Mouse (Mus musculus) liver, postnatal 0 days (tissue): Measurements from ENCODE around the gene Ipo9. TPM values are rescaled to one million over a fixed set of nuclear protein-coding genes. Genes with fewer than 3 reads are reported as not detected.

ENCODE experiments used
- ATAC-seq: fragments of 200-750 bp; cut with Nextera tagmentation; 2 replicates; pipeline ENCODE4 v1.8.0; 2017; ENCODE audit warnings: mild to moderate bottlenecking, moderate library complexity
- DNase-seq: peaks from one replicate; pipeline ENCODE4 v3.0.0-alpha.2; 2016
- H3K27ac ChIP-seq: fragments of 300-500 bp; sonication (generic); 2 replicates; pipeline ENCODE4 v1.5.1; 2014; ENCODE audit warnings: antibody characterized with exemption, moderate library complexity, mild to moderate bottlenecking, low read depth
- H3K27me3 ChIP-seq: fragments of 300-500 bp; sonication (generic); 2 replicates; pipeline ENCODE4 v1.6.1; 2014; ENCODE audit warnings: low read length, control low read depth, mixed read lengths; ENCODE audit not compliant: insufficient read depth
- H3K36me3 ChIP-seq: fragments of 300-500 bp; sonication (generic); replicated peaks from 2 replicates; pipeline ENCODE4 v1.6.1; 2014; ENCODE audit warnings: mild to moderate bottlenecking, control low read depth, low read length, moderate library complexity, mixed read lengths; ENCODE audit not compliant: insufficient read depth
- H3K4me1 ChIP-seq: fragments of 300-500 bp; sonication (generic); 2 replicates; pipeline ENCODE4 v1.6.1; 2014; ENCODE audit warnings: antibody characterized with exemption, mild to moderate bottlenecking, control low read depth; ENCODE audit not compliant: insufficient read depth
- H3K4me2 ChIP-seq: fragments of 300-500 bp; sonication (generic); 2 replicates; pipeline ENCODE4 v1.6.1; 2014; ENCODE audit warnings: low read depth, mild to moderate bottlenecking, low read length, moderate library complexity, mixed read lengths
- H3K4me3 ChIP-seq: fragments of 300-500 bp; sonication (generic); 2 replicates; pipeline ENCODE4 v1.5.1; 2014; ENCODE audit warnings: low read depth, low read length
- H3K9ac ChIP-seq: fragments of 300-500 bp; sonication (generic); replicated peaks from 2 replicates; pipeline ENCODE4 v1.6.1; 2014; ENCODE audit warnings: mild to moderate bottlenecking, moderate library complexity
- H3K9me3 ChIP-seq: fragments of 300-500 bp; sonication (generic); 2 replicates; pipeline ENCODE4 v1.6.1; 2016; ENCODE audit warnings: mild to moderate bottlenecking, control low read depth, low read length, mixed read lengths
- CTCF ChIP-seq: sonication (generic); IDR thresholded peaks from 2 replicates; pipeline ENCODE4 v1.5.1; 2016; ENCODE audit warnings: antibody characterized with exemption, low read depth
- EP300 ChIP-seq: IDR thresholded peaks from 2 replicates; pipeline ENCODE4 v1.6.1; 2016; ENCODE audit warnings: antibody characterized with exemption, low read depth, mild to moderate bottlenecking
- WGBS: fragments of 180-500 bp; shearing (Covaris S2); extraction: QIAGEN DNeasy Blood & Tissue Kit; methylation state at CpG from one replicate; pipeline ENCODE4 v1.1.7; 2014; ENCODE audit not compliant: insufficient replicate concordance; 5-methylcytosine and 5-hydroxymethylcytosine counted together
- polyA plus RNA-seq: library from polyadenylated mRNA; unstranded; fragments of >200 nt; fragmentation: Nextera tagmentation; extraction: Ambion mirVana; gene quantifications from 2 replicates; pipeline ENCODE4 v1.2.1, GENCODE M21; 2015

The Ipo9 gene
- polyA plus RNA-seq, 1 experiment from 2014 or later: 12.1 TPM

GRCm38 (mm10) chr1:135457860-135458259 lies 27.6 kb upstream of the Ipo9 start:
- H3K9ac ChIP-seq: no peak overlapping the region
- no peaks in the 10 kb centered on the region for H3K9me3 ChIP-seq
- no peaks in the 10 kb centered on the region for H3K4me1 ChIP-seq
- H3K36me3 ChIP-seq: no peaks in the 10 kb centered on the region
- ATAC-seq (no peak), DNase-seq (no peak)
- no peak overlapping the region for H3K4me3 ChIP-seq
- 72% methylated on average over 5 of the region's 5 CpGs for WGBS
- no peak overlapping the region for H3K4me2 ChIP-seq
- TF ChIP-seq EP300: no peak
- no peak for TF ChIP-seq CTCF
- no peak overlapping the region for H3K27ac ChIP-seq
- H3K27me3 ChIP-seq: no peaks in the 10 kb centered on the region

- no peak overlapping the region for H3K4me2 ChIP-seq
- no peak for TF ChIP-seq EP300
- TF ChIP-seq CTCF: peak; percentile 56
- WGBS: 57% methylated on average over 10 of the region's 10 CpGs
- H3K36me3 ChIP-seq: no peaks in the 10 kb centered on the region
- ATAC-seq (no peak), DNase-seq (peak; percentile 39)
- no peaks in the 10 kb centered on the region for H3K27me3 ChIP-seq
- no peak overlapping the region for H3K4me3 ChIP-seq
- H3K9ac ChIP-seq: no peak overlapping the region
- no peaks in the 10 kb centered on the region for H3K9me3 ChIP-seq
- H3K4me1 ChIP-seq: no peaks in the 10 kb centered on the region
- no peak overlapping the region for H3K27ac ChIP-seq
Measured at GRCm38 (mm10) chr1:135452259-135452658, 22.0 kb upstream of the Ipo9 start.

GRCm38 (mm10) chr1:135451419-135451818 lies 21.1 kb upstream of the Ipo9 start:
- H3K4me2 ChIP-seq: no peak overlapping the region
- H3K36me3 ChIP-seq: no peaks in the 10 kb centered on the region
- no peaks in the 10 kb centered on the region for H3K4me1 ChIP-seq
- no peak overlapping the region for H3K9ac ChIP-seq
- ATAC-seq (no peak), DNase-seq (no peak)
- H3K4me3 ChIP-seq: no peak overlapping the region
- no peaks in the 10 kb centered on the region for H3K27me3 ChIP-seq
- no peak for TF ChIP-seq EP300
- no peak for TF ChIP-seq CTCF
- 52% methylated on average over 2 of the region's 2 CpGs for WGBS
- no peak overlapping the region for H3K27ac ChIP-seq
- H3K9me3 ChIP-seq: no peaks in the 10 kb centered on the region

GRCm38 (mm10) chr1:135449876-135450275 lies 19.6 kb upstream of the Ipo9 start:
- no peak for TF ChIP-seq CTCF
- no peak for TF ChIP-seq EP300
- H3K4me2 ChIP-seq: no peak overlapping the region

GRCm38 (mm10) chr1:135448940-135449339 lies 18.6 kb upstream of the Ipo9 start:
- no peak for DNase-seq
- Histone ChIP-seq H3K4me3 (no peak overlapping the region), H3K36me3 (no peaks in the 10 kb centered on the region), H3K4me2 (no peak overlapping the region), H3K9ac (no peak overlapping the region), H3K9me3 (no peaks in the 10 kb centered on the region), H3K27ac (no peak overlapping the region), H3K27me3 (no peaks in the 10 kb centered on the region), H3K4me1 (no peaks in the 10 kb centered on the region)
- 71% methylated on average over 5 of the region's 5 CpGs for WGBS
- no peak for ATAC-seq
- TF ChIP-seq CTCF: no peak

More at GRCm38 (mm10) chr1:135449876-135450275, 19.6 kb upstream of the Ipo9 start:
- H3K4me1 ChIP-seq: no peaks in the 10 kb centered on the region
- H3K36me3 ChIP-seq: no peaks in the 10 kb centered on the region
- ATAC-seq: no peak
- WGBS: 84% methylated on average over 8 of the region's 8 CpGs
- no peak overlapping the region for H3K4me3 ChIP-seq
- no peaks in the 10 kb centered on the region for H3K9me3 ChIP-seq
- H3K27ac ChIP-seq: no peak overlapping the region
- no peaks in the 10 kb centered on the region for H3K27me3 ChIP-seq
- no peak overlapping the region for H3K9ac ChIP-seq
- no peak for DNase-seq

- no peak overlapping the region for H3K4me2 ChIP-seq
- no peak overlapping the region for H3K4me3 ChIP-seq
- H3K9ac ChIP-seq: no peak overlapping the region
- no peaks in the 10 kb centered on the region for H3K36me3 ChIP-seq
- TF ChIP-seq CTCF (no peak), EP300 (no peak)
- no peaks in the 10 kb centered on the region for H3K27me3 ChIP-seq
- H3K9me3 ChIP-seq: no peaks in the 10 kb centered on the region
- ATAC-seq: no peak
- 85% methylated on average over 12 of the region's 12 CpGs for WGBS
- no peaks in the 10 kb centered on the region for H3K4me1 ChIP-seq
- no peak overlapping the region for H3K27ac ChIP-seq
- no peak for DNase-seq
Measured at GRCm38 (mm10) chr1:135443506-135443905, 13.2 kb upstream of the Ipo9 start.

GRCm38 (mm10) chr1:135441861-135442260 lies 11.6 kb upstream of the Ipo9 start:
- ATAC-seq: no peak
- DNase-seq: no peak
- Histone ChIP-seq H3K9me3 (no peaks in the 10 kb centered on the region), H3K27ac (no peak overlapping the region), H3K4me2 (no peak overlapping the region), H3K27me3 (no peaks in the 10 kb centered on the region), H3K36me3 (no peaks in the 10 kb centered on the region), H3K9ac (no peak overlapping the region), H3K4me1 (no peaks in the 10 kb centered on the region), H3K4me3 (no peak overlapping the region)
- WGBS: 93% methylated on average over 3 of the region's 3 CpGs
- TF ChIP-seq CTCF (no peak), EP300 (no peak)
